ENCODE assay signal across 8 mouse cellular contexts in genomic region chr3:130061281-130061680, GRCm38 (mm10). TPM values are rescaled to one million over a fixed set of nuclear protein-coding genes. Genes with fewer than 3 reads are reported as not detected.
A peak's percentile ranks its signal among the peaks of the same experiment; 100 is the strongest.
DNase-seq lines count a peak whose midpoint lies in the region; ATAC-seq and TF ChIP-seq lines count a peak whose summit lies in the region.

Sec24b (minus strand) TSS chr3:130061553.

- peaks cover 14% of the 10 kb centered on the region for H3K4me1 ChIP-seq in liver, adult 2 months (ENCODE audit: control insufficient read depth, insufficient read depth, low read length)

- peak within 1 kb of the TSS; percentile 94 for H3K4me3 ChIP-seq in liver, adult 2 months (ENCODE audit: insufficient read depth, low read depth, low read length)

- no peak for TF ChIP-seq CTCF in liver, adult 2 months (IDR thresholded peaks at IDR 0.05; ENCODE audit: low read depth, low read length)

- no peaks in the 10 kb centered on the region for H3K36me3 ChIP-seq in liver, adult 2 months (ENCODE audit: control insufficient read depth, insufficient read depth, low read length)

- peak within 1 kb of the TSS; percentile 62 for H3K27ac ChIP-seq in liver, adult 2 months (replicated peaks; ENCODE audit: insufficient read depth, low read depth, low read length)

- TF ChIP-seq POLR2A in liver, adult 2 months (IDR thresholded peaks at IDR 0.05; ENCODE audit: extremely low read depth, insufficient read depth, low read length): no peak

- H3K79me2 ChIP-seq in liver, adult 2 months (ENCODE audit: control insufficient read depth, insufficient read depth, low read length): peaks cover 21% of the 10 kb centered on the region

- no peak for ATAC-seq in activated CD4-positive, CD25-positive, alpha-beta regulatory T cell, adult 4 months

- H3K9ac ChIP-seq in liver, adult 2 months (ENCODE audit: low read depth, low read length): peak within 1 kb of the TSS; percentile 94

- DNase-seq in CD4-positive, CD25-positive, alpha-beta regulatory T cell, adult 2 months (ENCODE audit: low read depth, low spot score): peak; percentile 48
- DNase-seq in embryo, embryonic 9.5 days (ENCODE audit: extremely low spot score): peak; percentile 57
- DNase-seq in heart, adult 8-10 months (ENCODE audit: low spot score): peak; percentile 35
- DNase-seq in kidney, adult 8-10 months: peak; percentile 25 to 37
- DNase-seq in liver, adult 2 months (ENCODE audit: extremely low read depth, low read depth, low spot score): peak; percentile 21
- DNase-seq in naive thymus-derived CD4-positive, alpha-beta T cell, adult 2 months (ENCODE audit: low read depth): peak; percentile 53
- DNase-seq in thymus, postnatal 36 days: peak; percentile 23 to 38

- H3K27me3 ChIP-seq in liver, adult 2 months (ENCODE audit: control insufficient read depth, insufficient read depth, low read length): no peaks in the 10 kb centered on the region

- 14% methylated on average over 12 of the region's 12 CpGs for WGBS in liver, adult 2 months

RNA-seq across cellular contexts. Expression of gene Sec24b, which starts in this region (rescaled TPM):
- polyA plus RNA-seq in activated CD4-positive, CD25-positive, alpha-beta regulatory T cell, adult 4 months (2017; shearing (Covaris generic)): 10 to 100 TPM; 18.9 to 24.2 TPM
- total RNA-seq in heart, adult 8-10 months (2022): 10 to 100 TPM; 25.0 to 32.3 (median 27.4) TPM
- total RNA-seq in liver, adult 2 months (2014; rRNA removed): 7.9 and 13.0 TPM in 2 replicates
- 12.2 and 15.8 TPM in 2 replicates for polyA plus RNA-seq in liver, adult 2 months (2012; rRNA removed)
